Mouse (Mus musculus): ENCODE results near the gene Selenoo.

Gene Selenoo

GRCm38 (mm10) chr15:89088607-89089247 is at the start of gene Selenoo:
Gene Selenoo, plus strand, starts transcription at chr15:89089084.
- in situ Hi-C loops (cut with MboI), result no loop called here

GRCm38 (mm10) chr15:89044381-89044780 is 44.5 kb upstream of the Selenoo start:
- in situ Hi-C loops (cut with MboI), result no loop called here

- in situ Hi-C loops (cut with MboI), result no loop called here
Observed at GRCm38 (mm10) chr15:89046356-89046755, 42.5 kb upstream of the Selenoo start.

- in situ Hi-C loops (cut with MboI), result no loop called here
Observed at GRCm38 (mm10) chr15:89054666-89055065, 34.2 kb upstream of the Selenoo start.

GRCm38 (mm10) chr15:89058736-89059135 is 30.1 kb upstream of the Selenoo start:
- in situ Hi-C loops (cut with MboI), result no loop called here

- in situ Hi-C loops (cut with MboI), result no loop called here
Observed at GRCm38 (mm10) chr15:89059161-89059931, 29.5 kb upstream of the Selenoo start, which contains the start of gene Panx2. Gene Panx2, plus strand, starts transcription at chr15:89059734.

- in situ Hi-C loops (cut with MboI), result no loop called here
Observed at GRCm38 (mm10) chr15:89060032-89060681, 28.7 kb upstream of the Selenoo start.

- in situ Hi-C loops (cut with MboI), result no loop called here
Observed at GRCm38 (mm10) chr15:89060811-89061460, 27.9 kb upstream of the Selenoo start.

- in situ Hi-C loops (cut with MboI), result no loop called here
Observed at GRCm38 (mm10) chr15:89061761-89062517, 26.9 kb upstream of the Selenoo start.

- in situ Hi-C loops (cut with MboI), result no loop called here
Observed at GRCm38 (mm10) chr15:89062518-89062910, 26.4 kb upstream of the Selenoo start.

GRCm38 (mm10) chr15:89063001-89063400 is 25.9 kb upstream of the Selenoo start:
- in situ Hi-C loops (cut with MboI), result no loop called here

GRCm38 (mm10) chr15:89063536-89063935 is 25.3 kb upstream of the Selenoo start:
- in situ Hi-C loops (cut with MboI), result no loop called here

GRCm38 (mm10) chr15:89064891-89065290 is 24.0 kb upstream of the Selenoo start:
- in situ Hi-C loops (cut with MboI), result no loop called here

- in situ Hi-C loops (cut with MboI), result no loop called here
Observed at GRCm38 (mm10) chr15:89067609-89068008, 21.3 kb upstream of the Selenoo start.

- in situ Hi-C loops (cut with MboI), result no loop called here
Observed at GRCm38 (mm10) chr15:89068226-89068625, 20.7 kb upstream of the Selenoo start.

- in situ Hi-C loops (cut with MboI), result no loop called here
Observed at GRCm38 (mm10) chr15:89069336-89069840, 19.5 kb upstream of the Selenoo start.

- in situ Hi-C loops (cut with MboI), result no loop called here
Observed at GRCm38 (mm10) chr15:89070606-89071005, 18.3 kb upstream of the Selenoo start.

GRCm38 (mm10) chr15:89073993-89074603 is 14.8 kb upstream of the Selenoo start:
- in situ Hi-C loops (cut with MboI), result no loop called here

GRCm38 (mm10) chr15:89074613-89075477 is 14.0 kb upstream of the Selenoo start, which contains the start of gene Trabd:
Gene Trabd, plus strand, starts transcription at chr15:89075124.
- in situ Hi-C loops (cut with MboI), result no loop called here
